Mouse (Mus musculus) lung, postnatal 4 days (tissue): Measurements from ENCODE around the gene Ralgps1.

Experiments used
- DNase-seq, 2 experiments: peaks; one replicate each; pipeline ENCODE4 v3.0.0; 2021

Ralgps1 gene

DNA sequence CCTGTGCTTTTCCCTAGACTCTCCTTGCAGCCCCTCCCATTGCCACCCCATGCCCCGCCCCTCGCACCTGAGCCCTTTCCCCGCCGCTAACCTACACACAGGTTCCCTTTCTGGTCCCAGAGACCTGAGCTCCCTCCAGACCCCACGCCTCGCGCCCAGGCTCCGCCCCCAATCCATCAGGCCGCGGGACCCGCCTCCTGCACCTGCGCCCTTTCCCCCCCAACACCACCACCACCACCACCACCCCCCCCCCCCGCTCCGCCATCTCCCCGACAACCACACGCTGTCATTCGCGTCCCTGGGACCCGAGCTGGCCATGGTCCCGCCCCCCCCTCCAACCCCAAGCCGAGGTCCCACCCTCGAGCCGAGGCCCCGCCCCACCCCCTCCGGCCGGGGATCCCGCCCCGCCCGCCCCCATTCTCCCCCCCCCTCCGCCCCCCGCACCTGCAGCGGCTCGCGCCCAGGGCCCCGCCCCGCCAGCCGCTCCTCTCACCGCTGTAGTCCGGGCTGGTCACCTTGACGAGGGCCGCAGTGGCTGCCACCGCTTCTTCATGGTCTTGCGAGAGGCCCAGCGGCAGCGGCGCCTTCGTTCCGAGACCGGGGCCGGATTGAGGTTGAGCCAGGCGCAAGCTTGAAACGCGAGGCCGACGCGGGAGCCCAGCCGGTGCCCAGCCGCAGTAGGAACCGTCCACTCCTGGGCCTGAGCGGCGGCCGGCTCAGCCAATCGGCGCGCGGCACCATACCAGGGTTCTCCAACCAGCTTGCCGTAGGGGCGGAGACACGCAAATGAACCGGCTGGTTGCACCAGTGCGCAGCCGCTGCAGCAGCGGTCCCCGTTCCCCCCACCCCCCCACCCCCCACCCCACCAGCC is at the start of gene Ralgps1:
Gene Ralgps1 (minus strand): TSS at position 710 of the 871 bp plus-strand sequence.
- peak; percentile 97 to 99 for DNase-seq

DNA sequence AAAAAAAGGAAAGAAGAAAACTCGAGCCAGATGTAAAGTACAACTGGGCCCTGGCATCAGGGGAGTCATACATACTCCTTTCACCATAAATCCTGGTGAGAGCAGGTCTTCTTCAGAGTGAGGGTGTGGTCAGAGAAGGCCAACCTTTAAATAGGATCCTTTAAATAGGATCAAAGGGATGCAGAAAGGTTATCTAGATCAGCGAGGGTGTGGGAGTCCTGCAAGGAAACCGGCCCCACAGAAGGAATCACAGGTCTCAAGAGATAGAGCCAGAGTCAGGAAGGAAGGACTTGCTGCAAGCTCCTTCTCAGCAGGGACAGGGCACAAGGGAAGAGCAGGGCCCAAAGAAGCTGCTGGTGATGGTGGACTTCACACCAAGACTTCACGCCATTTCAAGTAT is 46.2 kb upstream of the Ralgps1 start:
- DNase-seq = no peak

DNA sequence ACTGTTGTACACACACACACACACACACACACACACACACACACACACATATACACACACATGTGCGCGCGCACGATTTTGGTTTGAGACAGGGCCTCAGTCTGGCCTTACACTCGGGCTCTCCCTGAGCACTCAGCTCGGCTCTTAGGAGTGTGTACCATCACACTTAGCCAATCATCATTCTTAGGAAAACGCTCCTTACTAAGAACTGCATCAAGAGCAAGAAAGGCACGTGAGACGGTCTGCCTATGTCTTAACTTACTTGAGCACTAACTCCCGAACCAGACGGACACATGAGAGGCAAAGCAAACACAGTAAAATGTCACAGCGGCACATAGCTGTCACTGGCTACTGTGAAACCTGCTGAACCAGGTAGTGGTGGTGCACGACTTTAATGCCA is 42.7 kb upstream of the Ralgps1 start:
- DNase-seq = peak in 1 of 2 experiments; percentile 42

DNA sequence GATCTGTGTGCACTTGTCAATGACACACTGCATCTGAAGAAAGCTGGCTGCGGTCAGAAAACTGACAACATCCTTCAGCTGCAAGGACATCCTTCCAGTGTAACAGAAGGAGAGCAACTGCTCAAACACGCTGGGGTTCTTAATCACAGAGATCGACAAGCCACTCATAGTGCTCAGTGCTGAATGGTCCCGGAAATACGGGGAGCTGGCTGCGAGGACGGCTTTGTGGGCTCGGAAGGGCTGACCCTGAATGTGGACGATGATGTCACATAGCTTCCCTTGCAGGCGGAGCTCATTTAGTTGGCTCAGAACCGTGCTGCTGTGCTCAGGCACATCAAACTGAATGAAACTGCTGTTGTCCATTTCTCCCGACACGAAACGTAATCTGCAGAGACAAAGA is 40.8 kb upstream of the Ralgps1 start:
- no peak for DNase-seq

DNA sequence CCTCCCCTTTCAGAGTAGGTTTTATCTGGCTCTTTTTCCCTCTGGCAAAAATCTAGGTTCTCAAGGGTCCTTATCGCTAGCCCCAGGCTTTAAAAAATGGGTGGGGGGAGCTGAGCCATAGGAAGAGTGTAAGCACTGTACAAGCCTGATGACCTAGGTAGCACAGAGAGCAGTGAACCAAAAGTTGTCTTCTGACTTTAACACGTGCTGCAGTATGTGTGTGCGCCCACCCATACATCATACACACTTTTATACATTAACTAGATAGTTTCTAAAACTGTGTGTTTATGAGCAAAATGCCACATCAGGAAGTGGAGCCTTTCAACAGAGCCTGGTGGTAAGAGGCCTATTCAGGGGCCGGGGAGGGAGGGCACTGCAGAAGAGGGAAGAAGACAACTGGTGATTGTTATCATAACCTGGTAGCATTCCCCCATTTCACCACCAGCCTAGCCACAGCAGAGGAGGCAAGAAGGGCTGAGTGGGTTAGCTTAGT is 32.3 kb upstream of the Ralgps1 start:
- peak; percentile 42 to 43 for DNase-seq

DNA sequence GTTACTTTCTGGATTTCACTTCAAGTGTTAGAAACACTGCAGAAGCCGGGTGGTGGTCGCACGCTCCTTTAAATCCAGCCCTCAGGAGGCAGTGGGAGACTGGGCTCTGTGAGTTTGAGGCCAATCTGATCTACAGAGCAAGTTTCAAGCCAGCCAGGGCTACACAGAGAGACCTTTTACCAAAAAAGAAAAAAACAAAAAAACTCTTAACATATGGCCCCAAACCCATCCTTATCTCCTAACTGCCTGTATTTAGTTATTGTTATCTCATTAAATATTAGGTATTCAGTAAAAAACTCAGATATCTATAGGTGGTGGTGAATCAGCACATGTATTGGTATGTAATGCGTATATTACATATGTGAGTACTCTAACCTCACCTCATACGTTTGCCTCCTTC is 31.4 kb upstream of the Ralgps1 start:
- DNase-seq = no peak

DNA sequence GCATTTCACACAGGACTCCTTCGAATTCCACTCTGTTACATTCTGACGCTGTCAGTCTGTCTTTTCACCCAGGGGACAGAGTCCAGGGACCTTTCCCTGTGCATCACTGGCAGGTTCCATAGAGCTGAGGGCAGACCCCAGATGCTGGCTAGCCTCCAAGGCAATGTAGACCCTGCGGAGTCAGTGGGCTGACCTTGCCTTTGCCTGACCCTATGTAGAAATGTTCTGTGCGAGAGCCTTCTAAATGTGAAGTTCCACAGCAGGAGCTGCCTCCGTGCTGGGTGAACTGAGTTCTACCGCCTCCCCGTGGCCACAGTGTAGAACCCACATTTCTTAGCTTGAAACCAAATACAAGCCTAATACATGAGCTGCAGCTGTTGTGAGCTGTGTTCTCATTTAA is 30.9 kb upstream of the Ralgps1 start:
- peak; percentile 71 to 77 for DNase-seq

DNA sequence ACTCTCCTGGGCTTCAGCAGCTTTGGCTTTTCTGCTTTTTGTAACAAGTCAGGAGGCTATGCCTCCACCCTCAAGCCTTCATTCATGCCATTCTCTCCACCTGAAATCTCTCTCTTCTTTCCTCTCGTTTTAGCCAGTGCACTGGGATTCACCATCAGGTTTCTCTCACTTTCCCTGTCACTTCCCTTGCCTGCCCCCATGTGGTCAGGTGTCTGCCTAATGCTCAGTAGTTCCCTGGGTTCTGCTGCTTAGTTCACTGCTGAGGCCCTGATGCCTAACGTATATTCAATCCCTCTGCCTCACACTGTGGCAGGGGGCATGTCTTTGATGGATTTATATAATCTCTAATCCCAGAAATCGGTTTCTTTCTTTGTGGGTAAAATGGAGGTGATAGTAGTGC is 29.9 kb upstream of the Ralgps1 start:
- no peak for DNase-seq

DNA sequence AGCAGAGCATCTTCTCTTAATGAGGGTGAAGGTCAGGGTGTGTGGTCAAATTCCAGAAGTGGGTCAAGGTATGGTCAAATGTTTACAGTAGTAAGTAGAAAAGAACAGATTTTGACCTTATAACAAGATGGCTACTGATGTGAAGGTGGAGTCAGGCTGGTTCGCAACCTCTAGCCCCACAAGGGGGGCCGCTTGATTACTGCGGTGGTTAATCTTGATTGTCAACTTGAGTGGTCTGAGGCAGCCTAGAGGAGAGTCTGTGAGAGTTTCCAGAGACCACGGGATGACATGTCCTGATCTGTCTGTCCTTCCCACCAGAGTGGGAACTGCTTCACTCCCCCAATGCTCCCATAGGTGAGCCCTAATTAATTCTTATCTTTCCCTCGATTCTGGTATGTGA is 29.3 kb upstream of the Ralgps1 start:
- DNase-seq = no peak

DNA sequence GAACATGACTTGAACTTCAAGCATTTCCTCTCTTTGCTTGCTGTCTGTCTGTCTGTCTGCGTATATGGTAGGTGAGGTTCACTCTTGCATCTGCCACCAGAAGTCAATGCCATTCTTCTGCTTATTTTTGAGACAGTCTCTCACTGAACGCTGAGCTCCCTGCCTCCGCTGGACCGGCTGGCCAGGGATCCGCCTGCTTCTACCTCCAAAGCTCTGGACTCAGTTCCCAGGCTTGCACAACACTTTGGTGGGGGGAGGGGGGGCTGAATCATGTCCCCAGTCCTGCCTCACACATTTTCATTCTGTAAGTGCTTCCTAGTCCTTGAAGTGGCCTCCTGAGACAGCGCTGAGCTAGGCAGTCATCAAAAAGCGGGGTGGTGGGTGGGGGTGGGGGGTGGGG is 27.8 kb upstream of the Ralgps1 start:
- DNase-seq = no peak

DNA sequence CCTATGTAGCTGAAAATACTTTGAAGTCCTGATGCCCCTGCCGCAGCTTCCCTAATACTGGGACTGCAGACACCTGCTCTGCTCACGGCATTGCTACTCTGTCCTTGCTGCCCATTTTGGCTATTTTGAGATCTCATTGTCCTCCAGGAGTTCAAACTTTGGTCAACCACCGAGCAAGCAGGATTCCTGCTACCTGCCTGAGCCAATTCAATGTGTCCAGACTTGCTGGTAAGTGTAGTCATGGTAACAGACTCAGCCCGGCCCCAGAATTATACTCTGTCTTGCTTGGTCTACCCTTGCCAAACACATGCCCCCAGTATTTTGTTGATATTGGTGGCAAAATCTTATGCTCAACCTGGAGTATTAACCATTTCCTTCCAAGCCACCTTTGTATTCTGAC is 25.8 kb upstream of the Ralgps1 start:
- no peak for DNase-seq

DNA sequence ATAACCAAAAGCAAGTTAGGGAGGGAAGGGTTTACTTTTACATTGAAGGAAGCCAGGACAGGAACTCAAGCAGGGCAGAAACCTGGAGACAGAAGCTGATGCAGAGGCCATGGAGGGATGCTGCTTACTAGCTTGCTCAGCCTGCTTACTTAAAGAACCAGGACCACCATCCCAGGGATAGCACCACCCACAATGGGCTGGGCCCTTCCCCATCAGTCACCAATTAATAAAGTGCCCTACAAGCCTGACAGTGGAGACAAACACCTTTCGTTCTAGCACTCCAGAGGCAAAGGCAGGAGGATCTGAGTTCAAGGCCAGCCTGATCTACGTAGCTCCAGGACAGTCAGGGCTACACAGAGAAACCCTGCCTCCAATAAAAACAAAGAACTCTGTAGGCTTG is 23.8 kb upstream of the Ralgps1 start:
- no peak for DNase-seq

DNA sequence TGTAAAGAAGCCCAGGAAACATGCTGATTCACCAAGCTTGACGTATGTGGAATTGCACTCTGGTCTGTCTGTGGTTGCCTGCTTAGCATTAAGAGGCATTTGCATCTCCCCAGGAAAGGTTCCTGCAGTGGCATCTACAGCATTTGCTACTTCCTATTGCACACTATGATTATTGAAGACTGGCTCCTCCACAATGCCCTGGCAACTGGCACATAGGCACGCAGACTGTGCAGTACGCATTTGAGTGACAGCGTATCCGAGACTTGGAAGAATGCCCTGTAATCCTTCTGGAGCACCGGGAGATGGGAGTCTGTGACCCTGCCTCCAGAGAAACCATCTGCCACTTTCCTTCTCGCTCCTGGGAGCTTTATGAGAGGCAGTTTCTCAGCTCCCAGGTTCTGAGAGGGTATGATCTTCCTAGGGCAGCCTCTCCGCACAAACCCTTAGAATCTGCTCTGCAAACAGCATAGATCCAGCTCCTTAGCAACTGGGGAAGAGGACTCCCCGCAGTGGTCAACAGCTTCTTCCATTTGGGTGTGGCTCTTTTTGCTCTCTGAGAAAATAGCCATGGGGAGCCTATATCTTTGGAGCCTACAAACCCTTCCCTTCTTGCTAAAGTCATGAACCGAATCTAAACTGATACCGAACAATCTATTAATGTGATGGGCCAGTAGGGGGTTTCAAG is 22.8 kb upstream of the Ralgps1 start:
- no peak for DNase-seq

DNA sequence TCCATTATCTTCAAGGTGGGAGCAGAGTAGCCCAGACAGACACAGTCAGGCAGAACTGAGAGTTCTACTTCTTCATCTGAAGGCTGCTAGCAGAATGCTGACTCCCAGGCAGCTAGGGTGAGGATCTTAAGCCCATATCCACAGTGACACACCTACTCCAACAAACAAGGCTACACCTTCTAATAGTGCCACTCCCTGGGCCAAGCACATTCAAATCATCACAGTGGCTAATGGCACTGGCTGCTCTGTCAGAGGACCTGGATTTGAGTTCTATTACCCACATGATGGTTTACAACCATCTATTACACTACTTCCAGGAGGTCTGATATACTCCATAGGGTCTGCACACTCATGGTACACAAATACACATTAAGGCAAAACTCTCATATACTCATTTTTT is 21.7 kb upstream of the Ralgps1 start:
- no peak for DNase-seq

DNA sequence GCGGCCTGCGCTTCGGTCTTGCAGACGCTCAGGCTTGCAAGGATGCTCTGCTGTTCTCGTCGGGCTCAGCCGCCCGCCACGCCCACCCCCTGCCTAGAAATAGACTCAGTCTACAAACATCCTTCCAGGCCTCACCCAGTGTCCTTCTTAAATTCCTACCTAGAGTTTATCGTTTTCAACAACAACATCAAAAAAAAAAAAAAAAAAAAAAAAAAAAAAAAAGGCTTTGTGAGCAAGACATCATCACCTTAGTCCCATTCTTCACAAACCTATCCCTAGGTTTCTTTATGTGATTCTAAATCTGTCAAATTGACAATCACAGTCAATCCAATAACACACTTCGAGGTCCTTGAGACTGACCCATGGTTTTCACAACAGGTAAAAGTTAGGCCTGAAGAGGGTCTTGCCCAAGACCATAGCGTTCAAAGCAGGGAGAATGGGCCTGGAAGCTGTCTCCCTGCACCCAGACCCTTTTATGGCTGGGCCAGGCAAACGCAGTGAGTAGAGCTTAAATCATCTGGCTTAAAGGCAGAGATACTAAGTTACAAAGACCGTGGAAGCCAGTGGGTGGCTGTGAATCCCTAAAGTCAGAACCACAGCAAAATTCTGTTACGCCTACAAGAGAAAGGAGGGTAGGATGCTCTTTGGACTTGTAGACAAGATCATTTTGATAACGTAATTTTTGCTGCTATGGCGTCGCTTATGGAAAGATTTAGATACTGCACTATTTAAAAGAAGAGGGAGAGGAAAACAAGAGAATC is 542 bp upstream of the Ralgps1 start:
- no peak for DNase-seq

DNA sequence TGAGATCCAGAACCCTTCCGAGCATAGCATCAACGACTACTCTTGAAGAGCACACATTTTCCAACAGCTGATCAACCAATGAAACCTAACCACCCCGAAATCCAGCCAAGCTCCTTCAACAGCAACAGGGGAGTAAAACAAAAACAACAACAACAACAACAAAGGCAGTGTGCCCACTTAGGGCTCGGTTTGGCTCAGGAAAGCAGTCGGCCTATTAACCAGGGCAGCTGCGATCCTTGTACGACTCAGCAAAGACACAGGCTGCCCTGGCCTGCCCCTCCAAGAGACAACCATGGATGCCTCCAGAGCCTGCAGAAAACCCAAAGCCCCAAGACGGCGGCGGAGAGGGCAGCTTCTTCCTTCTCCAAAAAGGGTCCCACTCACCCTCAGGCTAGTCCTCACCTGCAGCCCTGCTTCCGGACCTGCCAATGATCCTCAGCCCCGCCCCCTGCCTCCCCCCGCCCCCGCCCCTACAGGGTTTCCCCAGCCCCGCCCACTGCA is 960 bp downstream of the Ralgps1 start:
- DNase-seq = no peak

DNA sequence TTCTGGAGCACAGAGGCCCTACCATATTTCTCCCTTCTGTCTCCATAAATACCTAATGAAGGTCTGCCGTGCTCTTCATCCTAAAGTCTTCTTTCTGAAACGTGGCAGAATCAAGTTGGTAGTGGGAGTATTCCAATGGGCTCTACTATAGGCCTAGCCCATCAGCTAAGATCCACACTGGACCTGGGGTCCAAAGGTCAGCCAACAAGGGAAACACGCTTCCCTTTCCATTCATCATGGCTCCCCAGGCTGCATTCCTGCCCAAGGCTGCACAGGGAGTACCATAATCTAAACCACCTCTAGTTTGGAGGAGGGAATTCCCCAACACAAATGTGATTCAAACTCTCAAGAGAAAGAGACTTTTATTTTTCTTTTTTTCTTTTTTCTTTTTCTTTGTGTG is 1.8 kb downstream of the Ralgps1 start:
- DNase-seq = no peak

DNA sequence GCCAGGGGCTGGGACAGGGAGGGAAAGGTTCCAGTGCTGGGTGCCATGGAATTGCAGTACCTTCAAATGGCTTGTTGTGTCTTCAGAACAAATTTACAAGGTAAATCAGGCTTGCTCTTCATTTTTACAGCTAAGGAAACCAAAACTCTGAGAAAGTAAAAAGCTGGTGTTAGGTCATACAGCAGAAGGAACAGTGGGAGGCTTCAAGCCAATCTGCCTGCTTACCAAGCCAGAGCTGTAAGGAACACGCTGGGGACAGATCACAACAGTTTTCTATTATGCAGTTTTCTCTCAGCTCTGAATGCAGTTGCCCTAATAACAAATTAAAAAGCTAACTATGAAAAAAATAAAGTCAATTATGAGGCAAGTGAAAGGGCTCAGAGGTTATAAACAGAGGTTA is 2.8 kb downstream of the Ralgps1 start:
- DNase-seq = peak in 1 of 2 experiments; percentile 5

DNA sequence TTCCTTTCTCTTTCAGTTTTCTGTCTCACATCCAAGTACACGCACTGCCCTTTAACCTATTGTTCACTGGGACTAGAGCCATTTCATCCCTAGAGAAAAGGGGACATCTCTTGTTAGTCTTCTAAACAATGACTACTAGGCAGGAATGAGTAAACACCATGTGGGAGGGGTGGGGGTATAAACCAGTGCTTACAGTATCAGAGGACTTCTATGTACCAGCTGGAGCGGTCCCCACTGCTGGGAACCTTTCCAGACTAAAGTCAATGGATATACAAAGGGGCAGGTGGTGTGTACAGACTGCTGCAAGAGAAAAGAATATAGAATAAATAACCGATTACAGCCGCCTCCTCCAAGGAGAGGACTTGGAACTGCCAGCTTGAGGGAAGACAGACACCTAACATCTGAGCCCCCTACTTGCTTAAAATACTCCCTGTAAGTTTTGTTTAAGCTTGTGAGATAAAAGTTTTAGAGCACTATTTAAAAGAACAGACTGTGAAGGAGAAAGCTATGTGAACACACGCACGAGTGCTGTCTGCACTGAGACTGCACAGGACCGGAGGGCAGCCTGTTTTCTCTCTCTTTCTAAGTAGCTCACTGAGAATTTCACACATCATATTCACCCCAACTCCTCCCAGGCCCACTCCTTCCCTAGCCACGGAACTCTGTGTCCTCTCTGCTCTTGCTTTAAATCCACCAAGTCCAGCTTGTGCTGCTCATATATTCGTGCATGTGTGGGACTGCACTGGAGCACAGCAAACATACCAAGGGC is 5.4 kb downstream of the Ralgps1 start:
- peak in 1 of 2 experiments; percentile 26 for DNase-seq

DNA sequence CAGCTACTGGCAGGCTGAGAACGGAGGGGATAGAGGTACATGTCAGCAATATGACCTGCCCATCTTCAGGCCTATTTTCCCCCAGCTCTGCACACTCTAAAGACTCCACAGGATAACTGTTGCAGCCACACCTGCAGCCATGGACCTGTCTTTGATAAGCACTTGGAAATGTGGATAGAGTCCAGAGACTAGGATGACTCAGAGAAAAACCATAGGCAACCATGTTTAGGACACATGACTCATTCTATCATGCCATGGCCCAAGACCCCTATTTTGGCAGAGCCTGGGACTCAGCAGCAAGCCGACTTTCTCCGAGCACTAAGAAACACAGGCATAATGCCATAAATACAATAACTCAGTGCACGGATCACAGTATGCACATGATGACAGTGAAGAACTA is 6.6 kb downstream of the Ralgps1 start:
- DNase-seq = no peak

DNA sequence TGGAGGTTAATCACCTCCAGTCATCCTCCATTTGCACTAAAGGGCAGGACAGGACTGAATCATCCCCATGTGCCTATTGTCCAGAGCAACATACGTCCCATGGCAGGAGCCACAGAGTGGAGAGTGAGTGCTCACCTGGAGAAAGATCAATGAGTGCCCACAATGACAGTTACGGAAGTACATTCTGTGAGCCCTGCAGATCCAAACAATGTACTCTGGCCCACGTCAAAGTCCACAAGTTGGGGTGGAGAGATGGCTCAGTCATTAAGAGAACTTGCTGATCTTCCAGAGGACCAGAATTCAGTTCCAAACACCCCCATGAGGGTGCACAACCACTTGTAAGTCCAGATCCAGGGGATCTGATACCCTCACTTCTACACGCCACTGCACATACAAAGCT is 7.4 kb downstream of the Ralgps1 start:
- no peak for DNase-seq

DNA sequence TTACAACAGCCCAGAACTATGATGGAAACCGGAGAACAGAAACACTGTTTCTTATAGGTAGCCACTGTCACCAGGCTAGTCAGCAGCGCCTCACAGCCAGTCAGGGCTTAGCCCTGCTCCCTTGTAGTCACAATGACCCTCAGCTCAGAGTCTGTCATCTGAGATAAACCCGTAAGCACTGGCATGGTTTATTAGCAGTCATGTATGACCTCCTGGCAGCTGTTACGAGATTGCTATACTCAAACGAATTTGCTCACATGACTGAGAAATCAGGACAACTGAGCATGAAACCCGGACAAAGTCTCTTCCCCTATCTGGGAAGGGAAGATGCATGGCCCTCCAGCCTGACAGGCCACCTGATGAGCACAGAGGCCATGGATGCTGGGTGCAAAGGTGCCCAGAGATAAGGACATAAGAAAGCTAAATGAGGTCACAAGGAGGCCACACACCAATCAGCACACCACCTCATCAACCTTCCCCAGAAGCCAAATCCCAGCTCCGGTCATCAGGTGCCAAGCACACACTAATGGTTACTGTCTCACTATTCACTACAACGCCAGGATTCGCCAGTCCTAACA is 10.1 kb downstream of the Ralgps1 start:
- no peak for DNase-seq
